Mouse (Mus musculus) v-Abl transformed pro-B cells (cell line): Measurements from ENCODE around the gene Fabp3.

ENCODE experiments used
- in situ Hi-C, 2 experiments: fragments of 400-800 bp; cut with MboI; formaldehyde crosslinking; loops; one replicate each; pipeline ENCODE4 v1.15.1; 2025; ENCODE audit not compliant: unreplicated experiment in 2 of 2

Gene Fabp3

DNA sequence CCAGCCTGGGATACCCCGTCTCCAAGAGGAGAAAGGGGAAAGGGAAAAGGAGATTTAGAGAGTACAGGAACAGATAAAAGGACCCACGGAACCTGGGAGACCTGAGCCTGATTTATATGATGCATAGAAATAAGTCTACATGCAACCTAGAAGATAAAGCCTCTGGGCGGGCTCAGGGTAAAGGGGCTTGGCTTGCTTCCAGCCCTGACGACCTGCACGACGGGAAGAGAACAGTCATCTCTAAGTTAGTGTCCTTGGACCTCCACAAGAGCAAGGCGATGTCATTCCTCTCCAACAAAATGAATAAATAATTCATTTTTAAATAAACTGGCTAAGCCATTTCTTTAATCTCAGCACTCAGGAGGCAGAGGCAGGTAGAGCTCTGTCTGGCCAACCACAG is 14.2 kb downstream of the Fabp3 start:
- in situ Hi-C loops = no loop called here

DNA sequence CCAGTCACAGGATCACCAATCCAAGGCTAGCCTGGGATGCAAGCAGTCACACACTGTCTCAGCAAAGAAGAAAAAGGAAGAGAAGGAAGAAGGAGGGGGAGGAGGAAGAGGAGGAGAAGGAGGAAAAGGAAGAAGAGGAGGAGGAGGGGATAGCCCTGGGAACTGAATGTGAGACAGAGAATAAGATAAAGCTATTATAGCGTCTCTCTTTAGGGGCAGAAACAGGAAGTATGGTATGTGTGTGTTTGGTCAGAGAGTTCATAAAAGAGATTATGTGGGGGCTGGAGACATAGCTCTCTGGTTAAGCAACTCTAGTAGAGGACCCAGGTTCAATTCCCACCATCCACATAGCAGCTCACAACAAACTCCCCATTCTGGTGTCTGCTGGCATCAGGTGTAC is 14.8 kb downstream of the Fabp3 start:
- in situ Hi-C loops = no loop called here

DNA sequence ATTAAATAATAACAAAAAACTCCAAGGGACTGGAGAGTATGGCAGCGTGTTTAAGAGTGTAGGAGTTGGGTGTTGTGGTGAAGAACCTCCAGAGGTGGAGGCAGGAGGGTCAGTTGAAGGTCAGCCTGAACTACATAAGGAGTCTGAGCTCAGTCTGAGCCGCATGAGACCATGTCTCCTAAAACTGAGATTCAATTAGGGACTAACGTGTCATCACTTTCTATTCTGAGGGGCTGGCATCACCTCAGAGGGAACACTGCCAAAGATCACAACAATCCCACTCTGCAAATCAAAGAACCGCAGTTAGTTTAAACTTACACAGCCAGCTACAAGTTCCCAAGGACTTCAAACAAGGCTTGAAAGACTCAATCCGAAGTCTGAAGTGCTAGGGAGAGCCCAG is 15.2 kb downstream of the Fabp3 start:
- in situ Hi-C loops = no loop called here

DNA sequence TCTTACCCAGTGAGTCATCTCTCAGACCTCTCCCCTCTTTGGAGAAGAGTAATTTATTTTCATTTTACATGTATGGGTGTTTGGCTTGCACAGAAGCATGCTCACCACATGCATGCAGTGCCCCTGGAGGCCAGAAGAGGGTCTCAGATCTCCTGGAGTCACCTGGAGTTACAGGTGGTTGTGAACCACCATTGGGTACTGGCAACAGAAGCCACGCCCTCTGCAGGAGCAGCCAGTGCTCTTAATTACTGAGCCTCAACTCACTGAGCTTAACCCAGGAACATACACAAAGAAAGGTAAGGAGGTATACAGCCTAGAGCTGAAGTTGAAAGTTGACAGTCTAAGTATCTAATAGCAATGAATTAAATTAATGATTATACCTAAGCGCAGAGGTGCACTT is 17.1 kb downstream of the Fabp3 start:
- in situ Hi-C loops = no loop called here

DNA sequence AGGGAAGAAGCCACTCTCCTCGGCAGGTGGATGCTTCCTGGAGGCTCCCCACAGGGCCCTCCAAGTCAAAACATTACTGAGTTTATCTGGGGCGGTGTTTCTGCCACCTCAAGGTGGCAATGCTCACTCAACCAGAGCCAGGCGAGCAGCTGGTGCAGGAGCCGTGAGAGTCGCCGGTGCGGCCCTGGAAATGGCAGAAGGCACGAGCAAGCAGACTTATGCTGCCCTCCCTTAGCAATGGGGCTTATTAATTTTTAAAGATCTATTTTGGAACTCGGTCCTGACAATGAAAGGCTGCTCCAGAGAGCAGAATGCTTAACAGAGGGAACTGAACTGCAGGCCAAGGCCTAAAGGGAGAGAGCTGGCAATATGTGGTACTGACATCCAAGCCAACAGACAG is 19.0 kb downstream of the Fabp3 start:
- in situ Hi-C loops = no loop called here

DNA sequence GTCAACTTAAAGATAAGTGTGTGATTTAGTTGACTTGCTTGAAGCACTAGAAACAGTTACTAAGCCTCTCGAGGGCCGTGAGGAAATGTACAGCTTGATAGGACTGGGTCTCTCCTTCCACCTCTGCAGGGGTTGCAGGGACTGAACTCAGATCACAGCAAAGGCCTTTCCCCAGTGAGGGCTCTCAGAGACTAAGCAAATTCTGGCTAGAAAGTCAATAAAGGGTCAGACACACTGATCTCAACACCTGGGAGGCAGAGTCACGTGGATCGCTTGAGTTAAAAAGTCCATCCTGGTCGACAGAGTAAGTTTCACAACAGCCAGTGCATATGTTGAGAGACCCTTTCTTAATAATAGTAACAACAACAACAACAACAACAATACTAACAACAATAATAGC is 27.5 kb downstream of the Fabp3 start:
- in situ Hi-C loops = no loop called here

DNA sequence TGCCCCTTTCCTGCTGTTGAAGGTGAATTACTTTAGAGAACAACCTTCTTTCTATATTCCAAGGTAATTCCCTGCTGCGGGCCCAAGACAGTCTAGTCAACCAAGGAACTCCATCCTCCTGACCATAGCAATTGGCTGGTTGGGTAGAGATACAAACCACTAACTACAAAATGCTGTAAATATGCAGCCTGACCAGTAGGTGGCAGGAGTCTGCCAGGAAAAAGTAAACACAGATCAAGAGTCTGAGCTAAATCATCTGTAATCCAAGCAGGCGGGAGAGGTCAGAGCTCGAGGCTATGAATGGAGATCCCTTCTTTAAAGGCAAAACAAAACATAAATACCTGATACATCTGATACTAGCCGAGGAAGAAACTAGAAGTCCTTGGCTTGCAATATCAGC is 33.3 kb downstream of the Fabp3 start:
- in situ Hi-C loops = loop anchor here in 1 of 2 experiments (5.0 kb wide), 1 partner anchor 536 kb away; no protein-coding TSS in a partner anchor

DNA sequence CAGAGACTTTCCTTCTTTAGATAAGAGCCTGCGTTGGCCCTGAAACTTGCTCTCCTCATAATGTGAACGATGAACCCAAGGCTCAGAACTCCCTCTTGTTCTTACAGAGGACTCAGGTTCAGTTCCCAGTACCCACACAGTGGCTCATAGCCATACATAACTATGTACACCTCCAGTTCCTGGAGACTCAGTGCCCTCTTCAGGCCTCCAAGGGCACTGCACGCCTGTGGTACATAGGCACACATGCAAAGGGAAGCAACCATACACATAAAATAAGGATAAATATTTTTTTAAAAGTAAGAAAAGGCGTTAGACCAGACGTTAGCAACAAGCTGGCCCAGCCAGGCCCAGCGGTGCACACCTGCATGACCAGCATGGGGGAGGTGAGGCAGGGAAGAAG is 41.3 kb downstream of the Fabp3 start:
- in situ Hi-C loops = no loop called here

DNA sequence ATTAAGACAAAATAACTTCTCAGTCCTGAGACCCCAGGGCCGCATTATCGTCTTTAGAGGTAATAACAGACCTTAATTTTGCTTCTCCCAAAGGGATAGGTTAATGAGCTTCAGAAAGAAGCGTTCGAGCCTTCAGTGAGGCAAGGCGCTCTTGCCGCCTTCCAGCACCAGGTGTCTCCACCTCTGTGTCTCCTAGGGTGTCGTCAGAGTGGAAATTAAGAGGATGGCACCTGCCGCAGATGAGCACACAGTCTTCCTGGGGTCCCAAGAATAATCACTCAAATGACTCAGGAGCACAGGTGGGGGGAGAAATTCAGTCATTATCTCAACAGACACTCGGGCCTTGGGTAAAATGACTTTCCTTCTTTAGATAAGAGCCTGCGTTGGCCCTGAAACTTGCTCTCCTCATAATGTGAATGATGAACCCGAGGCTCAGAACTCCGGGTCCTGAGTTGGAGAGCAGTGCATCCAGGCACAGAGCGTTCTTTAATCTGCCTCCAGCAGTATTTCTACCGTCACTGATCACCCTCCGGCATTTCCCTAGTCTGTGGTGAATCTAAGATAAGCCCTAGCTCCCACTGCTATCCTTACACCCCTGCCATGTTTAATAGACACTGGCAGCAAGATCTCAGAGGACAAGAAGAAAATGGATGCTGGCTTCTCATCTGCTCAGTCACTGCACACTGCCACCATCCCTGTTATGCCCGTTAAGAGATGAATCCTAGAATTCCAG is 42.5 kb downstream of the Fabp3 start:
- in situ Hi-C loops = no loop called here

DNA sequence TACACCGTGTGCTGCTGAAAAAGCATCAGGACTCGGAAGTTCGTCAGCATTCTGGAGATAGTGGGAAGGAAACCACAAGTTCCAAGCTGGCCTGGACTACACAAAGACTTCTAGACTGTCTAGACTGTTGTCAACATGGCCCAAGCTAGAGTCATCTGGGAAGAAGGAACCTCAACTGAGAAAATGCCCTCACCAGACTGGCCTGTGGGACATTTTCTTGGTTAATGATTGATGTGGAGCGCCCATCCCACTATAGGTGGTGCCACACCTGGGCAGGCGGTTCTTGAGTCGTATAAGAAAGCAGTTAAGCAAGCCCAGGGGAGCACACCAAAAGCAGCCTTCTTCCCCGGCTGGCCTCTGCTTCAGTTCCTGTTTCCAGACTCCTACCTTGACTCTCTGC is 44.2 kb downstream of the Fabp3 start:
- in situ Hi-C loops = no loop called here

DNA sequence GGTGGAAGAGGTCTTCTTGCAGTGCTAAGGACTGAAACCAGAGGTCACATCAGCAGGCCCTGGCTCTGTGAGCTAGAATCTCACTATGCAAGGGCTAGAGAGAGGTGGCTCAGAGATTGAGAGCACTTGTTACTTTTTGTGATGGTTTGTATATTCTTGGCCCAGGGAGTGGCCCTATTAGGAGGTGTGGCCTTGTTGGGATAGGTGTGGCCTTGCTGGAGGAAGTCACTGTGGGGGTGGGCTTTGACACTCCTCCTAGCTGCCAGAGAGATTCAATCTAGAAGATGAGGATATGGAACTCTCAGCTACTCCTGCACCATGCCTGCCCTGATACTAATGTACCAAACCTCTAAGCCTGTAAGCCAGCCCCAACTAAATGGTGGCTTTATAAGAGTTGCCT is 49.6 kb downstream of the Fabp3 start:
- in situ Hi-C loops = no loop called here

DNA sequence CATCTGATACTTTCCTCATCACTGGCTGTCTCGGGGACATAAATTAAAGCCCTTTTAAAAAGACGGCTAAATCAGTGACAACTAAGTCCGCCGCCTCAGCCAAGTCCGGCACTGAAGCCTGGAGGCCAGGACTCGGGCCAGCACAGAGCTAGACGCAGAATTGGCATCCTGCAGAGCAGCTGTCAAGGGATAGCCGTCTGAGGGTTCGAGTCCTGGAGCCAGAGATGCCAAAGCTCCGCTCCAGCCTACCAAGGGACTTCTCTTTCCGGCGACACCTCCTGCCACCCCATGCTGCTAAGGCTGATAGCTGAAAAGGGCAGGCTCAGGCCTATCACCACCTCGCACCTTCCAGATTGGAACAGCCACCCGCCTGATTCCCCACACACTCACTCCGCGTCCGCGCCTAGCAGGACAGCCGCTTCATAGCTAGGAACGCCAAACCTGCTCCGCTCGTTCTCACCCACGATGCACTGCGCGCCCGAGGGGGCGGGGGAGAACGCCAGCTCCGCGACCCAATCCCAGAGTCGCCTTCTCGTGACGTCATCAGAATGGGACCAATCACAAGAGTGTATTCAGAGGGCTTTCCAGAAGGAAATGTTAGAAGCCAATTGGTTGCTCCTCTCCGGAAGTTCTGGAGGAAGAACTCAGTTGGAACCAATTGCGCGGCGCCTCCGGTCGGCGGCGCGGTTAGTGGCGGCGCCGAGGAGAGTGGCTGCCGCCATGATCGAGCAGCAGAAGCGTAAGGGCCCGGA is 51.3 kb downstream of the Fabp3 start, which contains the start of the genes Zcchc17 and Snrnp40:
Gene Zcchc17 (minus strand): TSS at position 458 of the 752 bp plus-strand sequence.
Gene Snrnp40 (plus strand): TSS at position 647 of the 752 bp plus-strand sequence.
- in situ Hi-C loops = no loop called here

DNA sequence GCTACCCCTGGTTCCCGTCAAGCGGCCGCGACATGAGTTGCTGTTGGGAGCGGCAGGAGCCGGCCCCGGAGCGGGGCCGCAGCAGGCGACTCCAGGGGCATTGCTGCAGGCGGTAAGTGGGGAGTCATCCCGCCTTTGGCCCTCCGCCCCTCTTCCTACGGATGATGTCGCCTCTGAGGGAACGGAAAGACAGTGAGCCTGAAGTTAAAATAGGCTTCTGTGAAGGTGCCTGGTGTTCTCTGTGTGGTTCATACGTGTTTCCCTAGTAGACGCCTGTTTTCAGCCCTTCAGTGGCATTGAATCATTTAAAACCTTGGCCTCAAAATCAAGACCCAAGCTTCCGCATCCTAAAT is 51.8 kb downstream of the Fabp3 start:
- in situ Hi-C loops = no loop called here
